Mouse (Mus musculus): ENCODE data around the gene Rbl1. TPM values are rescaled to one million over a fixed set of nuclear protein-coding genes. Genes with fewer than 3 reads are reported as not detected.
A peak's percentile ranks its signal among the peaks of the same experiment; 100 is the strongest.
"Not testable (repeated sequence)": the region's sequence is repeated elsewhere in the genome, so short reads cannot be mapped to it uniquely, and the experiment has no call there.

The Rbl1 gene
- polyA plus RNA-seq (2012; rRNA removed) = 9.9 and 14.4 TPM in 2 replicates
- 19.8 and 21.6 TPM in 2 replicates for polyA plus RNA-seq (2014; fragmentation: Nextera tagmentation; extraction: Ambion mirVana)

- no peaks in the 10 kb centered on the region for H3K27me3 ChIP-seq (ENCODE audit: control insufficient read depth, insufficient read depth, low read length)
Measured at GRCm38 (mm10) chr2:157204366-157205218, at the start of gene Rbl1. Rbl1 (minus strand) TSS chr2:157204534.

DNA sequence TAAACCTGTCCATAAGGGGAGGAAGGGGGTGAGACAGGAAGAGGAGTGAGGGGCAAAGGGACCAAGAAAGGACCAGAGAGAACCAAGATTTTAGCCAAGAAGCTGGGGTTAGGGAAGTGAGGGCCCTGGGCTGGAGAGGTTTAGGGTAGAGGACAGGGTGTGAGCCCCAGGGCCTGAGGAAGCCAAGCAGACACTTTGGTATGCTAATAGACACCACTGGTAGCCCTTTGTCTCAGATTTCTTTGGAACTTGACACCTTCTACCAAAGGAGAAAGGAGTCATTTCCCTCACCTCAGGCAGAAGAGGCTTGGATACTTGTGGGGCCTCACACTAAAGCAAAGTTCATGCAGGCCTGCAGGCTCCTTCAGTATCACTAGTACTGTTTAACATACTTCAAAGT is 43.8 kb upstream of the Rbl1 start:
- no peak overlapping the region for H3K4me2 ChIP-seq (ENCODE audit: low read depth)
- H3K36me3 ChIP-seq (replicated peaks; ENCODE audit: control insufficient read depth, insufficient read depth, low read depth) = no peaks in the 10 kb centered on the region
- no peak for TF ChIP-seq CTCF (IDR thresholded peaks at IDR 0.05; ENCODE audit: low read depth)
- TF ChIP-seq EP300 (IDR thresholded peaks at IDR 0.05; ENCODE audit: low read depth) = no peak
- no peak overlapping the region for H3K27ac ChIP-seq
- DNase-seq (ENCODE audit: low read depth in 3 of 3, low spot score in 3 of 3) (no peak), ATAC-seq (ENCODE audit: insufficient read depth) (no peak)
- H3K4me3 ChIP-seq (ENCODE audit: insufficient read depth in 1 of 2, low read depth in 2 of 2, low read length in 2 of 2) = no peak overlapping the region
- H3K9ac ChIP-seq (replicated peaks) = no peak overlapping the region
- no peaks in the 10 kb centered on the region for H3K27me3 ChIP-seq (ENCODE audit: control insufficient read depth, insufficient read depth, low read length)
- H3K4me1 ChIP-seq (replicated peaks; ENCODE audit: control insufficient read depth in 2 of 2, insufficient read depth in 2 of 2, low read length in 1 of 2) = no peaks in the 10 kb centered on the region
- H3K9me3 ChIP-seq (ENCODE audit: control insufficient read depth, low read length) = no peaks in the 10 kb centered on the region

More at GRCm38 (mm10) chr2:157204366-157205218, at the start of gene Rbl1:
- H3K36me3 ChIP-seq (replicated peaks; ENCODE audit: control insufficient read depth, insufficient read depth, low read depth) = peaks cover 17% of the 10 kb centered on the region
- peak within 1 kb of the TSS; percentile 83 for H3K4me2 ChIP-seq (ENCODE audit: low read depth)
- DNase-seq (ENCODE audit: low read depth in 3 of 3, low spot score in 3 of 3) = peak; percentile 86 to 90 (median 88)
- H3K9me3 ChIP-seq (ENCODE audit: control insufficient read depth, low read length) = no peaks in the 10 kb centered on the region
- H3K27ac ChIP-seq = peak within 1 kb of the TSS; percentile 82
- peak within 1 kb of the TSS; percentile 85 to 99 for H3K4me3 ChIP-seq (ENCODE audit: insufficient read depth in 1 of 2, low read depth in 2 of 2, low read length in 2 of 2)
- H3K9ac ChIP-seq (replicated peaks) = peak within 1 kb of the TSS; percentile 100
- peaks cover 0 to 5% of the 10 kb centered on the region in 2 experiments; a peak in 3 of 4 replicates for H3K4me1 ChIP-seq (replicated peaks; ENCODE audit: control insufficient read depth in 2 of 2, insufficient read depth in 2 of 2, low read length in 1 of 2)
- WGBS (ENCODE audit: insufficient replicate concordance) = under 1% methylated on average over 73 of the region's 73 CpGs
- ATAC-seq (ENCODE audit: insufficient read depth) = peak; percentile 87
- TF ChIP-seq EP300 (IDR thresholded peaks at IDR 0.05; ENCODE audit: low read depth) (peak; percentile 49), CTCF (IDR thresholded peaks at IDR 0.05; ENCODE audit: low read depth) (no peak)

DNA sequence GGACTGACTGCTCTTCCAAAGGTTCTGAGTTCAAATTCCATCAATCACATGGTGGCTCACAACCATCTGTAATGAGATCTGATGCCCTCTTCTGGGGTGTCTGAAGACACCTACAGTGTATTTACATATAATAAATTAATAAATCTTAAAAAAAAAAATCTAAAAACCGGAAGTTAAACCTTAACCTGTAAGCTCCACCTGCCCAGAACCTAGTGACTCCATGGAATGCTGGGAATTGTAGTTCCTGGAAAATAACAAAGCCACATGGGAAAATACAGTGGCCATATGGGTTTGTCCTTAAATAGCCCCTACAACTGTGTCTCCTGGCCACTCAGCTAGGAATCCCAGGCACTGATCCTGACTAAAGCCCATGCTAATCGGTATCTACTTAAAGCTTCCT is 41.3 kb upstream of the Rbl1 start:
- Histone ChIP-seq H3K4me1 (replicated peaks; ENCODE audit: control insufficient read depth in 2 of 2, insufficient read depth in 2 of 2, low read length in 1 of 2) (no peaks in the 10 kb centered on the region), H3K4me3 (ENCODE audit: insufficient read depth in 1 of 2, low read depth in 2 of 2, low read length in 2 of 2) (no peak overlapping the region), H3K9ac (replicated peaks) (no peak overlapping the region), H3K36me3 (replicated peaks; ENCODE audit: control insufficient read depth, insufficient read depth, low read depth) (no peaks in the 10 kb centered on the region), H3K4me2 (ENCODE audit: low read depth) (no peak overlapping the region), H3K27ac (no peak overlapping the region), H3K9me3 (ENCODE audit: control insufficient read depth, low read length) (no peaks in the 10 kb centered on the region), H3K27me3 (ENCODE audit: control insufficient read depth, insufficient read depth, low read length) (no peaks in the 10 kb centered on the region)
- ATAC-seq (ENCODE audit: insufficient read depth) (no peak), DNase-seq (ENCODE audit: low read depth in 3 of 3, low spot score in 3 of 3) (no peak)
- TF ChIP-seq CTCF (IDR thresholded peaks at IDR 0.05; ENCODE audit: low read depth) (no peak), EP300 (IDR thresholded peaks at IDR 0.05; ENCODE audit: low read depth) (no peak)
- WGBS (ENCODE audit: insufficient replicate concordance) = 53% methylated on average over 2 of the region's 2 CpGs

GRCm38 (mm10) chr2:157245001-157245400 is 40.7 kb upstream of the Rbl1 start:
- WGBS (ENCODE audit: insufficient replicate concordance) = 18% methylated on average over 5 of the region's 5 CpGs
- DNase-seq (ENCODE audit: low read depth in 3 of 3, low spot score in 3 of 3) = no peak
- Histone ChIP-seq H3K9me3 (ENCODE audit: control insufficient read depth, low read length) (no peaks in the 10 kb centered on the region), H3K36me3 (replicated peaks; ENCODE audit: control insufficient read depth, insufficient read depth, low read depth) (no peaks in the 10 kb centered on the region), H3K4me2 (ENCODE audit: low read depth) (no peak overlapping the region), H3K4me3 (ENCODE audit: insufficient read depth in 1 of 2, low read depth in 2 of 2, low read length in 2 of 2) (no peak overlapping the region), H3K9ac (replicated peaks) (no peak overlapping the region), H3K4me1 (replicated peaks; ENCODE audit: control insufficient read depth in 2 of 2, insufficient read depth in 2 of 2, low read length in 1 of 2) (no peaks in the 10 kb centered on the region), H3K27ac (no peak overlapping the region), H3K27me3 (ENCODE audit: control insufficient read depth, insufficient read depth, low read length) (no peaks in the 10 kb centered on the region)
- TF ChIP-seq EP300 (IDR thresholded peaks at IDR 0.05; ENCODE audit: low read depth) (no peak), CTCF (IDR thresholded peaks at IDR 0.05; ENCODE audit: low read depth) (no peak)
- no peak for ATAC-seq (ENCODE audit: insufficient read depth)

DNA sequence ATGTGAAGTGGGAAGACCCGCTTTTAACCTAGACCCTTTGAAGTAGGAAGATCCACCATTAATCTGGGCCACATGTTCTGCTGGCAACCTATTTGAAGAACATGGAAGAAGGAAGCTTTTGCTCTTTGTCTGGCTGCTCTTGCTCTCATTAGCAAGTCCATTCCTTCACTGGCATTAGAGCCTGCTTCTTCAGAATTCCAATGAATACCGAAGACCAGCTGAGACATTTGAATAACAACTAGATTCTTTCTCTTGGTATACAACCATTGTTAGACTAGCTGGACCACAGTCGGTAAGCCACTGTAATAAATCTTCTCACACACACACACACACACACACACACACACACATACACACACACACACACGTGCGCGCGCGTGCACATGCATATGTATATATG is 31.6 kb upstream of the Rbl1 start:
- H3K9me3 ChIP-seq (ENCODE audit: control insufficient read depth, low read length) = no peaks in the 10 kb centered on the region
- ATAC-seq (ENCODE audit: insufficient read depth) = no peak
- no peaks in the 10 kb centered on the region for H3K36me3 ChIP-seq (replicated peaks; ENCODE audit: control insufficient read depth, insufficient read depth, low read depth)
- DNase-seq (ENCODE audit: low read depth in 3 of 3, low spot score in 3 of 3) = no peak
- no peak overlapping the region for H3K4me2 ChIP-seq (ENCODE audit: low read depth)
- TF ChIP-seq CTCF (IDR thresholded peaks at IDR 0.05; ENCODE audit: low read depth) (no peak), EP300 (IDR thresholded peaks at IDR 0.05; ENCODE audit: low read depth) (no peak)
- H3K9ac ChIP-seq (replicated peaks) = no peak overlapping the region
- no peaks in the 10 kb centered on the region for H3K4me1 ChIP-seq (replicated peaks; ENCODE audit: control insufficient read depth in 2 of 2, insufficient read depth in 2 of 2, low read length in 1 of 2)
- no peaks in the 10 kb centered on the region for H3K27me3 ChIP-seq (ENCODE audit: control insufficient read depth, insufficient read depth, low read length)
- 73% methylated on average over 8 of the region's 8 CpGs for WGBS (ENCODE audit: insufficient replicate concordance)
- H3K4me3 ChIP-seq (ENCODE audit: insufficient read depth in 1 of 2, low read depth in 2 of 2, low read length in 2 of 2) = no peak overlapping the region
- no peak overlapping the region for H3K27ac ChIP-seq

GRCm38 (mm10) chr2:157221916-157222315 is 17.6 kb upstream of the Rbl1 start:
- H3K27ac ChIP-seq; H3K36me3 ChIP-seq (replicated peaks; ENCODE audit: control insufficient read depth, insufficient read depth, low read depth); DNase-seq (ENCODE audit: low read depth in 3 of 3, low spot score in 3 of 3); H3K27me3 ChIP-seq (ENCODE audit: control insufficient read depth, insufficient read depth, low read length); H3K9ac ChIP-seq (replicated peaks); H3K9me3 ChIP-seq (ENCODE audit: control insufficient read depth, low read length); ATAC-seq (ENCODE audit: insufficient read depth); H3K4me2 ChIP-seq (ENCODE audit: low read depth); H3K4me1 ChIP-seq (replicated peaks; ENCODE audit: control insufficient read depth in 2 of 2, insufficient read depth in 2 of 2, low read length in 1 of 2); H3K4me3 ChIP-seq (ENCODE audit: insufficient read depth in 1 of 2, low read depth in 2 of 2, low read length in 2 of 2): not testable (repeated sequence)
- whole genome bisulfite sequencing (ENCODE audit: insufficient replicate concordance) = 68% methylated on average over 3 of the region's 3 CpGs

All from liver, embryonic 14.5 days (tissue).